Mouse (Mus musculus): ENCODE measurements around the gene Cbwd1.

DNA sequence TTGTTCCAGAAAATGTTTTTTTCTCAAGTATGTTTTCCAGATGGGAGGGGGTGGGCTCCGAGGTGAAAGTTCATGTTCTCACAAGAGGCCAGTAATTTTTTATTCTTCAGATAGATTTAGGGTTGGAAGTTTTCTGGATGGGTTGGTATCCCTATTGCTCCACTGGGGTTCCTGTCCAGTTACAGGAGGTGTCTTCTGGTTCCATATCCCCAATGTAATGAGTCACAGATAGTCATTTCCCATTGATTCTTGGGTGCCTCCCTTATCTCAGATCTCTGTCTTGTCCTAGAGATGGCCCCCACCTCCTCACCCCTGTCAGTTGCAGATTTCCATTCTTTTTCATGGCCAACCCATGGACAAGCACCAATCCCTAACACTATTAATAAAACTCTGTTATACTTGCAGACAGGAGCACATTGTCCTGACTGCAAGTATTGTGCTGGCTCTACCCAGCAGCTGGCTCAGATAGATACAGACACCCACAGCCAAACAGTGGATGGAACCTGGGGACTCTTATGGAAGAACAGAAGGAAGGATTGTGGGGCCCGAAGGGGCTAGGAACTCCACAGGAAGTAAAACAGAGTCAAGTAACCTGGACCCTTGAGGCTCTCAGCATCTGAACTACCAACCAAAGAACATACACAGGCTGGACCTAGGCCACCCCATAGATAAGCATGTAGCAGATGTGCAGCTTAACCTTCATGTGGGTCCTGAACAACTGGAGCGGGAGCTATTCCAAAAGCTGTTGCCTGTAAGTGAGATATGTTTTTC, 52.8 kb downstream of the Cbwd1 start:
- TF ChIP-seq CTCF (IDR thresholded peaks at IDR 0.05) (no peak), EP300 (IDR thresholded peaks at IDR 0.05) (no peak)
